Mouse (Mus musculus): ENCODE results near the gene Rxrb. TPM values are rescaled to one million over a fixed set of nuclear protein-coding genes. Genes with fewer than 3 reads are reported as not detected.
"Not testable (repeated sequence)": the region's sequence is repeated elsewhere in the genome, so short reads cannot be mapped to it uniquely, and the experiment has no call there.

Gene Rxrb
- polyA plus RNA-seq (2014; fragmentation: Nextera tagmentation; extraction: Ambion mirVana): 30.8 and 31.5 TPM in 2 replicates

DNA sequence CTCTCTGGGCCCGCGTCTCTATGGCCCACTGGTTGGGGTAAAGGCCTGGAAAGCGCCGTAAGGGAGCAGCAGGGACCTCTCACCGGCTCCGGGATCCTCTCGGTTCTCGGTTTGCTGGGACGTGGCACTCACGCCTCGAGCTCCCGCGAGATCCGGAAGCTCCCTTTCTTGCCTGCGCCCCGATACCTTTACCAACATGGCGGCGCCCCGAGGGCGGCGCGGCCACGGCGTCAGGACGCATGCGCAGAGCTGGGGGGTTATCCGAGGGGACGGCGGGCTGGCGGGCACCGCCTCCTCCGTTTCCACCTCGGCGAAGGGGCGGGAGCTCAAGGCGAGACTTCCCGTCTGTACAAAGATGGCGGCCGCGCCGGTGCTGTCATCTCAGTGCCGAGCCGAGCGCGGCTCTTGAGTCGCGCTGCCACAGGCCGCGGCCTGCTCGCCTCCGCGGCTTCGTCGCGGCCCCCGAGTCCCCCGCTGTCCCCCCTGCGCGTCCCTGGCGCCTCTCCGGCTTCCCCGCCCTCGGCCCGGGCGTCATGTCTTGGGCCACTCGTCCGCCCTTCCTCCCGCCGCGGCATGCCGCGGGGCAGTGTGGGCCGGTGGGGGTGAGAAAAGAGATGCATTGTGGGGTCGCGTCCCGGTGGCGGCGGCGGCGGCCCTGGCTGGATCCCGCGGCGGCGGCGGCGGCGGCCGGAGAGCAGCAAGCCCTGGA is at the start of gene Rxrb, which contains the start of gene Slc39a7:
TSS of gene Rxrb (plus strand) at position 348 of the 709 bp plus-strand sequence.
TSS of gene Slc39a7 (minus strand) at position 218 of the 709 bp plus-strand sequence.
- H3K9ac ChIP-seq (ENCODE audit: low read depth, low read length): peak within 1 kb of the TSS; percentile 81
- peaks cover 49% of the 10 kb centered on the region for H3K4me1 ChIP-seq (replicated peaks; ENCODE audit: control insufficient read depth, insufficient read depth, low read length)
- H3K27ac ChIP-seq (ENCODE audit: low read depth, low read length): peak within 1 kb of the TSS; percentile 90
- peaks cover 30% of the 10 kb centered on the region for H3K36me3 ChIP-seq (ENCODE audit: control insufficient read depth, insufficient read depth, low read length)
- H3K27me3 ChIP-seq (replicated peaks; ENCODE audit: control insufficient read depth, insufficient read depth, low read length): no peaks in the 10 kb centered on the region
- under 1% methylated on average over 88 of the region's 88 CpGs for WGBS
- ATAC-seq (replicated peaks; ENCODE audit: low FRiP score) (peak; percentile 77), DNase-seq (ENCODE audit: low spot score) (peak; percentile 99)
- H3K4me2 ChIP-seq: peak within 1 kb of the TSS; percentile 100
- H3K4me3 ChIP-seq (ENCODE audit: low read depth, low read length): peak within 1 kb of the TSS; percentile 81
- H3K9me3 ChIP-seq (ENCODE audit: control insufficient read depth, low read length): no peaks in the 10 kb centered on the region

DNA sequence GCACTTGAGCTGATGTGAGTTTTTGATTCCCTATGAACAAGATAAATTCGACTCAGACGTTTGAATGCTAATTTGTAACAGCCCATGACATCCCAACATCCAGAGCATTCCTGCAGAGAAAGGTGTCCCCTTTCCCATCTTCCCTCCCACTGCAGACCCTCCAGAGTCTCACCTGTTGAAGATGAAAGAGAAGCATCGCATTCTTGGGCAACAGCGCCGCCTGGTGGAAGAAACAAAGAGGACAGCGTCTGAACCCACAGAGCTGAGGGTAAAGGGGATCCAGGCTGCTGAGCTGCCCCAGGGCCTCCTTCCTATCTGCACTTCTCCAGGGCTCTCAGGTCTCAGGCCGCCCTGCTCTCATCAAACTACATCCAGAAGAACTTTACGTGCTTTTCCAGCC is 49.5 kb upstream of the Rxrb start:
- H3K27ac ChIP-seq (ENCODE audit: low read depth, low read length); H3K4me3 ChIP-seq (ENCODE audit: low read depth, low read length): not testable (repeated sequence)
- WGBS: 4% methylated on average over 8 of the region's 8 CpGs

DNA sequence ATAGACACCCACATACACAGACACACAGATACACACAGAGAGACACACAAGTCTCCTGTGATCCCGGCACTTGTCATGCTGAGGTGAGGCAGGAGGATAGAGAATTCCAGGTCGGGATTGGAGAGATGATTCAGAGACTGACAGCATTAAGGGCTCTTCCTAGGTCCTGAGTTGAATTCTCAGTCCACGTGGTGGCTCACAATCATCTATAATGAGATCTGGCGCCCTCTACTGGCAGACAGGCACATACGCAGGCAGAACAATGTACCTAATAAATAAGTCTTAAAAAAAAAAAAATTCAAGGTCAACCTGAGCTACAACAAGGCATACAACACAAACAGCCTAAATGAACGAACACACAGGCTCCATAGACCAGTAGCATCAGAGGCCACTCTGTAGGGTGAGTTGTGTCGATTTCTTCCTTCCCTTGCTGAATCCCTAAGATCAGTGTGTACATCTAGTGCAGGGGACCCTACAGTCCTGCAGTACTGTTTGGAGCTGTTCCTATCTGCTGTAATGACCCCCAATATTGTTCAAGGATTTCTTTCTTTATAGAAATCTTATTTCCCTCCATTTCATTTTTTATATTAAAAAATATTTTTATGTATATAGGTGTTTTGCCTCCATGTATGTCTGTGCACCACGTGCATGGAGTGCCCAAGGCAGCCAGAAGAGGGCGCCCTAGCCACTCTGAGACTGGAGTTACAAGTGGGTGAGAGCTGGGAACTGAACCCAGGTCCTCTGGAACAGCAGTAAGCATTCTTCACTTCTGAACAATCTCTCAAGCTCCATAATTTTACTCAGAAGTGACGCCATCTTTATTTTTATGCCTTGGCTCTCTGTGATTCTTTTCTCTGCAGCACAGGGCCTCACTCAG is 39.6 kb upstream of the Rxrb start:
- Histone ChIP-seq H3K27ac (ENCODE audit: low read depth, low read length) (no peak overlapping the region), H3K27me3 (replicated peaks; ENCODE audit: control insufficient read depth, insufficient read depth, low read length) (no peaks in the 10 kb centered on the region; the same call in 1 of the 2 replicates), H3K4me1 (replicated peaks; ENCODE audit: control insufficient read depth, insufficient read depth, low read length) (no peaks in the 10 kb centered on the region), H3K4me3 (ENCODE audit: low read depth, low read length) (no peak overlapping the region), H3K4me2 (no peak overlapping the region), H3K36me3 (ENCODE audit: control insufficient read depth, insufficient read depth, low read length) (no peaks in the 10 kb centered on the region), H3K9me3 (ENCODE audit: control insufficient read depth, low read length) (no peaks in the 10 kb centered on the region), H3K9ac (ENCODE audit: low read depth, low read length) (no peak overlapping the region)
- DNase-seq (ENCODE audit: low spot score) (peak; percentile 40), ATAC-seq (replicated peaks; ENCODE audit: low FRiP score) (no peak; the same call in 1 of the 2 replicates)
- WGBS: 31% methylated on average over 10 of the region's 10 CpGs

More for the DNA sequence above, 49.5 kb upstream of the Rxrb start:
- not testable (repeated sequence) for ATAC-seq (replicated peaks; ENCODE audit: low FRiP score); DNase-seq (ENCODE audit: low spot score); H3K9me3 ChIP-seq (ENCODE audit: control insufficient read depth, low read length); H3K9ac ChIP-seq (ENCODE audit: low read depth, low read length); H3K36me3 ChIP-seq (ENCODE audit: control insufficient read depth, insufficient read depth, low read length)
- Histone ChIP-seq H3K4me1 (replicated peaks; ENCODE audit: control insufficient read depth, insufficient read depth, low read length) (peaks cover 21% of the 10 kb centered on the region), H3K27me3 (replicated peaks; ENCODE audit: control insufficient read depth, insufficient read depth, low read length) (peaks cover 18% of the 10 kb centered on the region), H3K4me2 (peak overlapping the region; percentile 74)

DNA sequence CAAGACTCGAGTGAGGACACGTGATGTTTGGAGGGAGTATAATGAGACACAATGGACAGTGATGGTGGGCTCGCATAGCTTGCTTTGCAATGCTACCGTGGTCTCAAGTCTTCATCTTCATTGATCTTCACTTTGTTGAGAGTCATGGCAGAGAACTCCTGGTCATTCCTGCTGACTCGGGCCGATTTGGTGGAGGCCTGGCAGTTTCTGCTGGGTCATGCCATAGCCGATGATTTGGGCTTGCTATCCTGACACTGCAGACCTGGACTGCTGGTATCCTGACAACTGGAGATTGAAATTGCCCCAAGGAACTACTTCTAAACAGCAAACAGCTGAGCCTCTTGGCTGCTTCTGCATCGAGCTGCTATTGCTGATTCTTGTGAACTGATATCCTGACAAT is 36.7 kb upstream of the Rxrb start:
- no peak for ATAC-seq (replicated peaks; ENCODE audit: low FRiP score)
- WGBS: 86% methylated on average over 8 of the region's 8 CpGs
- DNase-seq (ENCODE audit: low spot score): no peak
- H3K27ac ChIP-seq (ENCODE audit: low read depth, low read length): no peak overlapping the region
- H3K9ac ChIP-seq (ENCODE audit: low read depth, low read length): no peak overlapping the region
- H3K9me3 ChIP-seq (ENCODE audit: control insufficient read depth, low read length): no peaks in the 10 kb centered on the region
- no peak overlapping the region for H3K4me3 ChIP-seq (ENCODE audit: low read depth, low read length)
- peaks cover 4% of the 10 kb centered on the region for H3K27me3 ChIP-seq (replicated peaks; ENCODE audit: control insufficient read depth, insufficient read depth, low read length)
- no peaks in the 10 kb centered on the region for H3K36me3 ChIP-seq (ENCODE audit: control insufficient read depth, insufficient read depth, low read length)
- no peak overlapping the region for H3K4me2 ChIP-seq
- peaks cover 3% of the 10 kb centered on the region; the same call in 1 of the 2 replicates for H3K4me1 ChIP-seq (replicated peaks; ENCODE audit: control insufficient read depth, insufficient read depth, low read length)

DNA sequence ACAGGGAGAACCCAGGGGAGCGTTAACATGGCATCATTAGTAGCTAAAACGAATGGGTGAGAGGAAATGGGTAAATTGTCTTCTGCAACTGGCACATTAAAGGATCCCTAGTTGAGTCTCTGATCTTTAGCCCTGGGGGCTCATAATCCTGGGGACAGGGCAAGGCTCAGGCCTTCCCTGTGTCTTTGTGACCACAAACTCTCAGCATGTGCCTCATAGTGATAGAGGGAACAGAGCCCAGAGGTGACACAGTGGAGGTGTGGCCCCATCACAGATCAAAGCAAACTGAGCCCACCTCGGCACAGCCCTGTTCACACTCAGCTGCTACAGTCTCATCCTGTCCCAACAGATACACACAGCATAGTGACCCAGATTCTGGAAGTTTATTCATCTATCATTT is 36.0 kb upstream of the Rxrb start:
- 45% methylated on average over 3 of the region's 3 CpGs for WGBS
- Histone ChIP-seq H3K9me3 (ENCODE audit: control insufficient read depth, low read length) (no peaks in the 10 kb centered on the region), H3K36me3 (ENCODE audit: control insufficient read depth, insufficient read depth, low read length) (no peaks in the 10 kb centered on the region), H3K4me2 (no peak overlapping the region), H3K27me3 (replicated peaks; ENCODE audit: control insufficient read depth, insufficient read depth, low read length) (peaks cover 10% of the 10 kb centered on the region), H3K27ac (ENCODE audit: low read depth, low read length) (no peak overlapping the region), H3K4me1 (replicated peaks; ENCODE audit: control insufficient read depth, insufficient read depth, low read length) (peaks cover 5% of the 10 kb centered on the region; the same call in 1 of the 2 replicates), H3K9ac (ENCODE audit: low read depth, low read length) (no peak overlapping the region), H3K4me3 (ENCODE audit: low read depth, low read length) (no peak overlapping the region)
- ATAC-seq (replicated peaks; ENCODE audit: low FRiP score) (no peak), DNase-seq (ENCODE audit: low spot score) (no peak)

DNA sequence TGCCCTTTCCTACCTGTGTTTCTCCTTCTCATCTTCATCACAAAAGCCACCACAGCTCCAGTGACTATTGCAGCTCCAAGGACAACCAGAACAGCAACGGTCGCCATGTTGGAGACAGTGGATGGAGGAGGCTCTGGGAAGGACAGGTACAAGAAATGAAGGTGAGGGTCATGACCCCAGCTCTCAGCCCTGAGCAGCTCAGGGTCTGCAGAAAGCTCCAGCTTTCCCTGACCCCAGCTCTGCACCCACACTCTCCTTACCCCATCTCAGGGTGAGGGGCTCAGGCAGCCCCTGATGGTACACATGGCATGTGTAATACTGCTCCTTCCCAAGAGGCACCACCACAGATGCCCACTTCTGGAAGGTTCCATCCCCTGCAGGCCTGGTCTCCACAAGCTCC is 34.6 kb upstream of the Rxrb start:
- WGBS: 82% methylated on average over 2 of the region's 2 CpGs
- H3K4me3 ChIP-seq (ENCODE audit: low read depth, low read length); H3K4me2 ChIP-seq; H3K27ac ChIP-seq (ENCODE audit: low read depth, low read length); DNase-seq (ENCODE audit: low spot score); H3K36me3 ChIP-seq (ENCODE audit: control insufficient read depth, insufficient read depth, low read length); ATAC-seq (replicated peaks; ENCODE audit: low FRiP score); H3K4me1 ChIP-seq (replicated peaks; ENCODE audit: control insufficient read depth, insufficient read depth, low read length); H3K9me3 ChIP-seq (ENCODE audit: control insufficient read depth, low read length); H3K9ac ChIP-seq (ENCODE audit: low read depth, low read length): not testable (repeated sequence)
- H3K27me3 ChIP-seq (replicated peaks; ENCODE audit: control insufficient read depth, insufficient read depth, low read length): peaks cover 16% of the 10 kb centered on the region

DNA sequence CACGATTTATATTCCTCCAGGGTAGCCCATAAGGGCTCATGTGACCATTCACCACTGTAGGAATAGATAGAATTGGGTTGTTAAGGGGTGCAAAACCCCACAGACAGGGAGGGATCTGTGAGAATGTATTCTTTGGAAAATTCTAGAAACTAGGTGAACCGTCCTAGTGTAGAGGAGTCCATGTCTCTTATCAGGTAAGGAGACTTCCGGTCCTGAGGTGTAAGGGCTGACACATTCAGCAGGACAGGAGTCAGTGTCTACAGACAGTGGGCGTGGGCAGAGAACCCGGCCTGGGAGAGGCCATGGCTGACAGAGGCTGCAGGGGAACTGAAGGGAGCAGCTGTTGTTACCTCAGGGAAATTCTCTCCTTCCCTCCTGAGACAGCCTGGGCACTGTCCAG is 32.9 kb upstream of the Rxrb start:
- H3K27me3 ChIP-seq (replicated peaks; ENCODE audit: control insufficient read depth, insufficient read depth, low read length): peaks cover 16% of the 10 kb centered on the region
- H3K9ac ChIP-seq (ENCODE audit: low read depth, low read length); H3K27ac ChIP-seq (ENCODE audit: low read depth, low read length); DNase-seq (ENCODE audit: low spot score); H3K4me3 ChIP-seq (ENCODE audit: low read depth, low read length); H3K9me3 ChIP-seq (ENCODE audit: control insufficient read depth, low read length); H3K4me2 ChIP-seq; H3K4me1 ChIP-seq (replicated peaks; ENCODE audit: control insufficient read depth, insufficient read depth, low read length); ATAC-seq (replicated peaks; ENCODE audit: low FRiP score); H3K36me3 ChIP-seq (ENCODE audit: control insufficient read depth, insufficient read depth, low read length): not testable (repeated sequence)
- WGBS: 36% methylated on average over 5 of the region's 5 CpGs

DNA sequence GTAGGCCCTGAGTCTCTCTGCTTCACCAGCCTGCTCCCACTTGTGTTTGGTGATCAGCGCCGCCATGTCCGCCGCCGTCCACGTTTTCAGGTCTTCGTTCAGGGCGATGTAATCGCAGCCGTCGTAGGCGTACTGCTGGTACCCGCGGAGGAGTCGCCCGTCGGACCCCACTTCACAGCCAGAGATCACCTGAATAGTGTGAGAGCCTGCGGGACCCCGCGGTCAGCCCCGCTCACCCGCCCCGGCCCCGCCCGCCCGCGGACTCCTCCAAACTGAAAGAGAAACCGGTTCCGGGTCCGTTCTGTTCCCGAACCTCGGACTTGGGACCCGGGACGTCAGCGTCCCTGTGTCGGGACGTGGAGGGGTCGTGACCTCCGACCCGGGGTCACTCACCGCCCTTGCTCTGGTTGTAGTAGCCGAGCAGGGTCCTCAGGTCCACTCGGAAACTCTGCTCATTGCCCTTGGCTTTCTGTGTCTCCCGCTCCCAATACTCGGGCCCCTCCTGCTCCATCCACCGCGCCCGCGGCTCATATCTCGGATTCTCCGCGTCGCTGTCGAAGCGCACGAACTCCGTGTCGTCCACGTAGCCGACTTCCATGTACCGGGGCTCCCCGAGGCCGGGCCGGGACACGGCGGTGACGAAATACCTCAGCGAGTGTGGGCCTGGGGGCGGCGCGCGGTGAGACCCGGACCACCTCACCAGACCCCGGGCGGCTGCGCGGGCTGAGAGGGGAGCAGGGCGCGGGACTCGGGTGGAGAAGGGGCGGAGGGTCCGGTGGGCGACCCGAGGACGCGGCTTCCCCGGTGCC is 32.1 kb upstream of the Rxrb start:
- Histone ChIP-seq H3K9ac (ENCODE audit: low read depth, low read length) (peak overlapping the region; percentile 66), H3K27me3 (replicated peaks; ENCODE audit: control insufficient read depth, insufficient read depth, low read length) (peaks cover 16% of the 10 kb centered on the region), H3K4me2 (peak overlapping the region; percentile 98), H3K27ac (ENCODE audit: low read depth, low read length) (no peak overlapping the region; the same call in 1 of the 2 replicates), H3K36me3 (ENCODE audit: control insufficient read depth, insufficient read depth, low read length) (no peaks in the 10 kb centered on the region), H3K4me1 (replicated peaks; ENCODE audit: control insufficient read depth, insufficient read depth, low read length) (peaks cover 5% of the 10 kb centered on the region; the same call in 1 of the 2 replicates), H3K9me3 (ENCODE audit: control insufficient read depth, low read length) (no peaks in the 10 kb centered on the region), H3K4me3 (ENCODE audit: low read depth, low read length) (peak overlapping the region; percentile 69)
- 2% methylated on average over 84 of the region's 87 CpGs for WGBS
- DNase-seq (ENCODE audit: low spot score): peak; percentile 56
- peak; percentile 55; the same call in 1 of the 2 replicates for ATAC-seq (replicated peaks; ENCODE audit: low FRiP score)
